Mouse (Mus musculus): ENCODE data around the gene Ptprf. TPM values are rescaled to one million over a fixed set of nuclear protein-coding genes. Genes with fewer than 3 reads are reported as not detected.

Gene Ptprf
- polyA plus RNA-seq, 1 experiment = 7.6 TPM

- Histone ChIP-seq H3K79me2 (ENCODE audit: control insufficient read depth, insufficient read depth) (peaks cover 17% of the 10 kb centered on the region), H3K4me3 (peak within 1 kb of the TSS; percentile 75), H3K4me2 (ENCODE audit: low read depth) (peak within 1 kb of the TSS; percentile 93), H3K36me3 (ENCODE audit: control insufficient read depth, insufficient read depth) (peaks cover 15% of the 10 kb centered on the region), H3ac (ENCODE audit: control insufficient read depth, insufficient read length) (peak within 1 kb of the TSS; percentile 77), H3K27me3 (ENCODE audit: control insufficient read depth, insufficient read depth, insufficient read length) (no peaks in the 10 kb centered on the region)
- TF ChIP-seq MYOD1 (IDR thresholded peaks at IDR 0.05; ENCODE audit: control insufficient read depth in 1 of 3, insufficient read length in 2 of 3, low read depth in 2 of 3) (no peak), SRF (IDR thresholded peaks at IDR 0.05; ENCODE audit: control insufficient read depth, insufficient read length, low read depth) (no peak), REST (IDR thresholded peaks at IDR 0.05; ENCODE audit: insufficient read depth, insufficient read length) (no peak), POLR2AphosphoS2 (IDR thresholded peaks at IDR 0.05; ENCODE audit: insufficient read length, low read depth) (peak; percentile 76), CEBPB (IDR thresholded peaks at IDR 0.05; ENCODE audit: insufficient read depth, poor library complexity, severe bottlenecking) (no peak), TCF12 (IDR thresholded peaks at IDR 0.05; ENCODE audit: insufficient read depth, poor library complexity, severe bottlenecking) (no peak), TCF3 (IDR thresholded peaks at IDR 0.05; ENCODE audit: insufficient read length, low read depth) (no peak), POLR2A (IDR thresholded peaks at IDR 0.05; ENCODE audit: insufficient read length, low read depth) (peak; percentile 75), MYOG (IDR thresholded peaks at IDR 0.05; ENCODE audit: control insufficient read depth in 1 of 3, insufficient read depth in 1 of 3, insufficient read length in 2 of 3, low read depth in 2 of 3) (peak in 1 of 3 experiments; percentile 24)
These were observed 111.5 kb downstream of the Ptprf start, which contains the start of gene Kdm4a for GRCm38 (mm10) chr4:118179467-118180300. Kdm4a (minus strand) TSS chr4:118180043.

DNA sequence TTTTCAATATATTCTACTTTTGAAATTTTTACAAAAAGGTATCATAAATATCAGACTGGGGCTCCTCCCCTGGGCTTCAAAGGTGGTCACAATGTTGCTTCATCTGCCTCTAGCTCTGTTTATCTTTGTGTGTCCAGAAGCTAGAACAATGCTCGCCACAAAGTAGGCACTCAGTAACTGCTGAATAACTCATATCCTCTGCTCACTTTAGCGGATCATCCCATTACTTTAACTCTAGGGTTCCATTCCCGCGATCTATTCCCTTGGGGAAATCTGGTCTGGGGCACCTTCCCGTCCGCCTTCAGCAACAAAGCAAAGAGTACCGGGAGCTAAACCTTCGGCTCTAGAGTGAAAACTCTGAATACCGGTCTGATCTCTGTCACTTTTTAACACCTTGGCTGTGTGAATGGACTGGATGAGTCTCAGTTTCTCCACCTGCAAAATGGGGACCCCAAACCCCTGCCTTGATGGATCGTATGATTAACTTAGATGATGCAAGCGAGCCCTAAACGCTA lies 112.2 kb downstream of the Ptprf start:
- Histone ChIP-seq H3K36me3 (ENCODE audit: control insufficient read depth, insufficient read depth) (peaks cover 15% of the 10 kb centered on the region), H3K79me2 (ENCODE audit: control insufficient read depth, insufficient read depth) (peaks cover 17% of the 10 kb centered on the region), H3K4me2 (ENCODE audit: low read depth) (peak overlapping the region; percentile 71), H3K27me3 (ENCODE audit: control insufficient read depth, insufficient read depth, insufficient read length) (no peaks in the 10 kb centered on the region), H3ac (ENCODE audit: control insufficient read depth, insufficient read length) (peak overlapping the region; percentile 77), H3K4me3 (peak overlapping the region; percentile 75)
- TF ChIP-seq CEBPB (IDR thresholded peaks at IDR 0.05; ENCODE audit: insufficient read depth, poor library complexity, severe bottlenecking) (peak; percentile 53; the same call in 1 of the 2 replicates), REST (IDR thresholded peaks at IDR 0.05; ENCODE audit: insufficient read depth, insufficient read length) (no peak), POLR2AphosphoS2 (IDR thresholded peaks at IDR 0.05; ENCODE audit: insufficient read length, low read depth) (no peak), USF1 (IDR thresholded peaks at IDR 0.05; ENCODE audit: low read depth) (no peak), MYOG (IDR thresholded peaks at IDR 0.05; ENCODE audit: control insufficient read depth in 1 of 3, insufficient read depth in 1 of 3, insufficient read length in 2 of 3, low read depth in 2 of 3) (no peak), MYOD1 (IDR thresholded peaks at IDR 0.05; ENCODE audit: control insufficient read depth in 1 of 3, insufficient read length in 2 of 3, low read depth in 2 of 3) (no peak), MAX (IDR thresholded peaks at IDR 0.05; ENCODE audit: low read depth) (no peak), TCF3 (IDR thresholded peaks at IDR 0.05; ENCODE audit: insufficient read length, low read depth) (no peak)

DNA sequence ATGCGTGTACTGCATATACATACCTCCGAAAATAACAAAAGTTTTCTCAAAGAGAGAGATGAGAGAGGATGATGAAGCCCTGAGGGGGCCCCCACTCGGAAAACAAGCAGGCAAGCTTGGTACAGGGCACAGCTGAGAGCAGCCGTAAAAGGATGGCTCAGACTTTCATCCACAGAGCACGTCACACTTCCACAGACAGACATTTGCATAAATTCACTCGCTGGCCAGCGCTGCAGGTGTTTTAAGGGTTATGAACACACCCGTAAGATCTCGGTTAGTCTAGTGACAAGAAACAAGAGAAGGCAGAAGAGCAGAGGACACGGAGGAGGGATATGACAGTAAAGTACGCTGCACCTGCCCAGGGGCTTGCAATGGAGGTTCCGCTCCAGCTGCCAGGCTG lies 118.7 kb downstream of the Ptprf start:
- Histone ChIP-seq H3ac (ENCODE audit: control insufficient read depth, insufficient read length) (no peak overlapping the region), H3K4me2 (ENCODE audit: low read depth) (no peak overlapping the region), H3K27me3 (ENCODE audit: control insufficient read depth, insufficient read depth, insufficient read length) (no peaks in the 10 kb centered on the region), H3K4me3 (no peak overlapping the region), H3K79me2 (ENCODE audit: control insufficient read depth, insufficient read depth) (no peaks in the 10 kb centered on the region), H3K36me3 (ENCODE audit: control insufficient read depth, insufficient read depth) (peaks cover 52% of the 10 kb centered on the region)
- TF ChIP-seq MYOG (IDR thresholded peaks at IDR 0.05; ENCODE audit: control insufficient read depth in 1 of 3, insufficient read depth in 1 of 3, insufficient read length in 2 of 3, low read depth in 2 of 3) (no peak), CEBPB (IDR thresholded peaks at IDR 0.05; ENCODE audit: insufficient read depth, poor library complexity, severe bottlenecking) (no peak), SRF (IDR thresholded peaks at IDR 0.05; ENCODE audit: control insufficient read depth, insufficient read length, low read depth) (no peak), POLR2AphosphoS2 (IDR thresholded peaks at IDR 0.05; ENCODE audit: insufficient read length, low read depth) (no peak), E2F4 (IDR thresholded peaks at IDR 0.05; ENCODE audit: insufficient read depth) (no peak), USF1 (IDR thresholded peaks at IDR 0.05; ENCODE audit: low read depth) (no peak), MYOD1 (IDR thresholded peaks at IDR 0.05; ENCODE audit: control insufficient read depth in 1 of 3, insufficient read length in 2 of 3, low read depth in 2 of 3) (no peak), MAX (IDR thresholded peaks at IDR 0.05; ENCODE audit: low read depth) (no peak), REST (IDR thresholded peaks at IDR 0.05; ENCODE audit: insufficient read depth, insufficient read length) (no peak), POLR2A (IDR thresholded peaks at IDR 0.05; ENCODE audit: insufficient read length, low read depth) (no peak), TCF3 (IDR thresholded peaks at IDR 0.05; ENCODE audit: insufficient read length, low read depth) (no peak), TCF12 (IDR thresholded peaks at IDR 0.05; ENCODE audit: insufficient read depth, poor library complexity, severe bottlenecking) (no peak)

DNA sequence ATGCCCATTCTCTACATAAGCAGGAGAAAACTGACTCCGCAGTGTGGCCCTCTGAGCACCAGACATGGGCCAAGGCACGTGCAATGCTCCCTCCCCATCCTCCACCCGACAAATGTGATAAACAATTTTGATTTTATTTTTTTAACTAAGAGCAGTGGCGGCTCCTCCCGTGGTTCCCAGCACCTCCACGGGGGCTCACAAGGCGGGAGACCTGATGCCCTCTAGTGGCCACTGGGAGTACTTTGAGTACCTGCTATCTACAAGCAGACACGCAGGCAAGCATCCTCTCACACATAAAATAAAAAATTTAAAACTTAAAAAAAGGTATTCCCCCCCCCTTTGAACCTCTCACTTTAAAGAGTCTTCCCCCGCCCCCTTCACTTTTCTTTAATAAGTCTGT lies 120.2 kb downstream of the Ptprf start:
- TF ChIP-seq E2F4 (IDR thresholded peaks at IDR 0.05; ENCODE audit: insufficient read depth) (no peak), MYOG (IDR thresholded peaks at IDR 0.05; ENCODE audit: control insufficient read depth in 1 of 3, insufficient read depth in 1 of 3, insufficient read length in 2 of 3, low read depth in 2 of 3) (no peak), TCF3 (IDR thresholded peaks at IDR 0.05; ENCODE audit: insufficient read length, low read depth) (no peak), USF1 (IDR thresholded peaks at IDR 0.05; ENCODE audit: low read depth) (no peak), REST (IDR thresholded peaks at IDR 0.05; ENCODE audit: insufficient read depth, insufficient read length) (no peak)
- H3ac ChIP-seq (ENCODE audit: control insufficient read depth, insufficient read length) = no peak overlapping the region
- H3K4me3 ChIP-seq = no peak overlapping the region
- H3K4me2 ChIP-seq (ENCODE audit: low read depth) = no peak overlapping the region
- H3K79me2 ChIP-seq (ENCODE audit: control insufficient read depth, insufficient read depth) = no peaks in the 10 kb centered on the region
- H3K36me3 ChIP-seq (ENCODE audit: control insufficient read depth, insufficient read depth) = peaks cover 54% of the 10 kb centered on the region
- H3K27me3 ChIP-seq (ENCODE audit: control insufficient read depth, insufficient read depth, insufficient read length) = no peaks in the 10 kb centered on the region

All from myocyte (in vitro differentiated cells).